Comparison of ENCODE assay signal across 26 mouse cellular contexts in genomic region chr16:41935701-41936100, GRCm38 (mm10).
A peak's percentile ranks its signal among the peaks of the same experiment; 100 is the strongest.
DNase-seq lines count a peak whose midpoint lies in the region; ATAC-seq lines count a peak whose summit lies in the region.
"Had no signal": no experiment of that assay in that cellular context is flagged by ENCODE, and none has a peak within 500 bp of the region (broad histone marks: within the 10 kb centered on the region; RNA-seq: fewer than 3 reads in every experiment).

No protein-coding gene starts in this region.

- no peaks in the 10 kb centered on the region for H3K4me1 ChIP-seq in midbrain, embryonic 11.5 days (ENCODE audit: control insufficient read depth, insufficient read depth, low read length)
- H3K4me1 ChIP-seq: embryonic facial prominence, embryonic 12.5 days; lung, embryonic 15.5 days; midbrain, embryonic 10.5 days; neural tube, embryonic 12.5 days had no signal

- no peak overlapping the region for H3K9ac ChIP-seq in midbrain, embryonic 11.5 days (ENCODE audit: low read length)
- H3K9ac ChIP-seq: embryonic facial prominence, embryonic 12.5 days; forebrain, postnatal 0 days; limb, embryonic 13.5 days; lung, embryonic 15.5 days; neural tube, embryonic 12.5 days had no signal

- H3K4me2 ChIP-seq in midbrain, embryonic 11.5 days: no peak overlapping the region
- H3K4me2 ChIP-seq: embryonic facial prominence, embryonic 12.5 days; limb, embryonic 13.5 days; liver, embryonic 11.5 days; lung, embryonic 15.5 days; neural tube, embryonic 12.5 days had no signal

- ATAC-seq in midbrain, embryonic 11.5 days (ENCODE audit: low FRiP score): no peak
- ATAC-seq: forebrain, postnatal 0 days; hindbrain, embryonic 16.5 days; midbrain, embryonic 16.5 days had no signal

- intact Hi-C loops in left cerebral cortex, postnatal 14 days (cut with DNase I): no loop called here
- intact Hi-C loops in heart, postnatal 14 days (cut with DNase I): no loop called here

- H3K36me3 ChIP-seq in midbrain, embryonic 11.5 days (ENCODE audit: control insufficient read depth, insufficient read depth, low read length): no peaks in the 10 kb centered on the region
- H3K36me3 ChIP-seq: embryonic facial prominence, embryonic 12.5 days; limb, embryonic 13.5 days; lung, embryonic 15.5 days; midbrain, embryonic 10.5 days; neural tube, embryonic 12.5 days had no signal

- no peak overlapping the region for H3K4me3 ChIP-seq in midbrain, embryonic 11.5 days (ENCODE audit: low read depth, low read length)
- H3K4me3 ChIP-seq: embryonic facial prominence, embryonic 12.5 days; limb, embryonic 13.5 days; lung, embryonic 15.5 days; midbrain, embryonic 10.5 days; myocyte; neural tube, embryonic 12.5 days had no signal

- WGBS in midbrain, embryonic 11.5 days: 78% methylated on average over 2 of the region's 2 CpGs

- no peak overlapping the region for H3K27ac ChIP-seq in midbrain, embryonic 11.5 days (ENCODE audit: low read depth, low read length)
- H3K27ac ChIP-seq: embryonic facial prominence, embryonic 12.5 days; limb, embryonic 13.5 days; lung, embryonic 15.5 days; midbrain, embryonic 10.5 days; neural tube, embryonic 12.5 days had no signal

- DNase-seq in frontal cortex, postnatal 36 days (ENCODE audit: low spot score in 2 of 2): peak; percentile 19 to 57
- DNase-seq in frontal cortex, postnatal 10 days (ENCODE audit: low spot score in 2 of 2): no peak
- peak; percentile 34 to 57 for DNase-seq in right cerebral cortex, adult 2 months (ENCODE audit: low spot score in 2 of 2)
- DNase-seq in right cerebral cortex, postnatal 14 days: no peak
- peak; percentile 28 to 30 for DNase-seq in left cerebral cortex, postnatal 14 days (ENCODE audit: low spot score in 2 of 2)
- DNase-seq in right cerebral cortex, postnatal 36 days (ENCODE audit: low spot score in 2 of 2): peak; percentile 32 to 76
- DNase-seq in heart, postnatal 14 days: no peak
- DNase-seq in midbrain, embryonic 11.5 days (ENCODE audit: low spot score, missing footprints): no peak
- DNase-seq: adrenal gland, postnatal 25 days; B cell, adult 2 months; cerebellum, adult 18-20 months; embryo, embryonic 11 days; forebrain, postnatal 0 days; gastrocnemius, postnatal 14 days; kidney, adult 2 months; kidney, postnatal 36 days; layer of hippocampus, postnatal 36 days had no signal

- H3K9me3 ChIP-seq in midbrain, embryonic 11.5 days (ENCODE audit: control insufficient read depth, low read length): no peaks in the 10 kb centered on the region
- H3K9me3 ChIP-seq: embryonic facial prominence, embryonic 12.5 days; limb, embryonic 13.5 days; lung, embryonic 15.5 days; midbrain, embryonic 10.5 days; neural tube, embryonic 12.5 days had no signal

- H3K27me3 ChIP-seq in midbrain, embryonic 11.5 days (ENCODE audit: control insufficient read depth, insufficient read depth, low read length): no peaks in the 10 kb centered on the region
- H3K27me3 ChIP-seq: embryonic facial prominence, embryonic 12.5 days; limb, embryonic 13.5 days; lung, embryonic 15.5 days; neural tube, embryonic 12.5 days had no signal

Comparison
In these comparisons a context has a peak if more than half of its experiments do, and no peak if none do; other contexts are left out.
1. DNase-seq: peak in frontal cortex, postnatal 36 days (2 of 2), right cerebral cortex, adult 2 months (2 of 2), left cerebral cortex, postnatal 14 days (2 of 2) and right cerebral cortex, postnatal 36 days (2 of 2); none in frontal cortex, postnatal 10 days (0 of 2), right cerebral cortex, postnatal 14 days (single experiment), heart, postnatal 14 days (0 of 2) and midbrain, embryonic 11.5 days (single experiment).